Mouse (Mus musculus) heart, embryonic 13.5 days (tissue): Measurements from ENCODE around the gene Gm21954. TPM values are rescaled to one million over a fixed set of nuclear protein-coding genes. Genes with fewer than 3 reads are reported as not detected.

Experiments used
- ATAC-seq: fragments of 200-750 bp; cut with Nextera tagmentation; 2 replicates; pipeline ENCODE4 v1.8.0; 2017; ENCODE audit warnings: moderate TSS enrichment; ENCODE audit not compliant: insufficient number of reproducible peaks, low FRiP score, low TSS enrichment; ENCODE audit errors: extremely low read depth
- H3K27ac ChIP-seq: fragments of 300-500 bp; sonication (generic); replicated peaks from 2 replicates; pipeline ENCODE4 v1.5.1; 2015; ENCODE audit warnings: moderate library complexity, mild to moderate bottlenecking, inconsistent platforms
- H3K27me3 ChIP-seq: fragments of 300-500 bp; sonication (generic); replicated peaks from 2 replicates; pipeline ENCODE4 v1.6.1; 2015; ENCODE audit warnings: mild to moderate bottlenecking, inconsistent platforms
- H3K36me3 ChIP-seq: fragments of 300-500 bp; sonication (generic); 2 replicates; pipeline ENCODE4 v1.6.1; 2015; ENCODE audit warnings: mild to moderate bottlenecking, inconsistent platforms
- H3K4me1 ChIP-seq: fragments of 300-500 bp; sonication (generic); 2 replicates; pipeline ENCODE4 v1.6.1; 2015; ENCODE audit warnings: inconsistent platforms
- H3K4me2 ChIP-seq: fragments of 300-500 bp; sonication (generic); 2 replicates; pipeline ENCODE4 v1.6.1; 2015; ENCODE audit warnings: inconsistent platforms, mild to moderate bottlenecking, moderate library complexity
- H3K4me3 ChIP-seq: fragments of 300-500 bp; sonication (generic); 2 replicates; pipeline ENCODE4 v1.5.1; 2015; ENCODE audit warnings: moderate library complexity, mild to moderate bottlenecking, inconsistent platforms
- H3K9ac ChIP-seq: fragments of 300-500 bp; sonication (generic); 2 replicates; pipeline ENCODE4 v1.6.1; 2015; ENCODE audit warnings: inconsistent platforms, mild to moderate bottlenecking, moderate library complexity
- H3K9me3 ChIP-seq: fragments of 300-500 bp; sonication (generic); 2 replicates; pipeline ENCODE4 v1.6.1; 2016; ENCODE audit warnings: inconsistent platforms
- WGBS: fragments of 180-500 bp; shearing (Covaris S2); methylation state at CpG from one replicate; pipeline ENCODE4 v1.1.7; 2015; ENCODE audit warnings: mixed read lengths; 5-methylcytosine and 5-hydroxymethylcytosine counted together
- polyA plus RNA-seq: library from polyadenylated mRNA; unstranded; fragments of >200 nt; fragmentation: Nextera tagmentation; extraction: Ambion mirVana; gene quantifications from 2 replicates; pipeline ENCODE4 v1.2.1, GENCODE M21; 2015

Gm21954 gene
- polyA plus RNA-seq, 1 experiment from 2014 or later, result not detected

DNA sequence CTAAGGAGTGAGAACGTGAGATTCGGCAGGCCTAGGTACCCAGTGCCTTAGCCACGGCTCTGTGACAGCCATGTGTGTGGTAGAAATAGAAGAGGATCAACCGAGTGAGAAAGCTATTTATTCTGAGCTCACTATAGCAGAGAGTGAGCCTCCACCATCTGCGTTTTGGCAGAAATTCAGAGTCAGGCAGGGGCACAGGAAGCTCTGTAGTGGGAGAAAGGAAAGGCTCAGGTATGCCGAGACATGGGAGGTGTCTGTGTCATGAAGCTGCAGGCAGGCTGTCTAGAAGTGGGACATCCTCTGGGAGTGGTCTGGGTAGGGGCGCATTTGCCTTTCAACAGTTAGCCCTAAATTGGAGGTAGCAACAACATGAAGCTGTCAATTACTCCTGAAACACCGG, 31.7 kb downstream of the Gm21954 start:
- Histone ChIP-seq H3K9ac (no peak overlapping the region), H3K9me3 (no peaks in the 10 kb centered on the region), H3K27ac (peak overlapping the region; percentile 39; the same call in 1 of the 2 replicates), H3K4me2 (no peak overlapping the region), H3K4me3 (no peak overlapping the region), H3K4me1 (peaks cover 12% of the 10 kb centered on the region), H3K27me3 (no peaks in the 10 kb centered on the region), H3K36me3 (no peaks in the 10 kb centered on the region)
- ATAC-seq, result no peak
- 39% methylated on average over 8 of the region's 8 CpGs for WGBS

DNA sequence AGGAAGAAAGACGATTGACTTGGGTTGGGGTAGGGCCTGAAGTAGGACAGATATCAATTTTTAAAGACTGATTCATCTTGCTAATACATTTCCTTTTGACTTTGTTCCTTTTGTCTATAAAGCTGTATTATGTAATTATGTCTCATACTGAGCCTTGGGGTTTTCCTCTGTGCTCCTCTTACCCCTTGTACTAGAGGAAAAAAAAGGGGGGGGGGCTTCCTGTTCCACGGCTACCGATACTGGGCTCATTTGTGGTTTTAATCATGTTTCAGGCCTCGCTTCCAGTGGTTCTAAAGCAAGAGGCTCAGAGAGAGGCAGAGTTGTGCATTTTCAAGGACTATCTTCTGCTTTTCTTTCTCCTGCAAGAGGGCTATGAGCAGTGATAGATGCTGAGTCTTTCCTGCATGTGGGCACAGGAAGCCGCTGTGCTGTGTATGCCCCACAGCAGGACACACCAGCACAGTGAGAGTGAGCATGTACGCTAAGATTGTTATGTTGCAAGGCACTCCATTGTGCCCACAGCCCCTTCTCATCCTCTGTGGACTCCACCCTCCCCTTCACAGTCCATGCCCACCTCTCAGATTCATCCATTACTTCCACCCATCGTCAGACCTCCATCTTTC, 33.1 kb downstream of the Gm21954 start:
- Histone ChIP-seq H3K9ac (no peak overlapping the region), H3K27me3 (no peaks in the 10 kb centered on the region), H3K36me3 (no peaks in the 10 kb centered on the region), H3K9me3 (no peaks in the 10 kb centered on the region), H3K4me2 (no peak overlapping the region), H3K4me3 (no peak overlapping the region), H3K4me1 (peaks cover 12% of the 10 kb centered on the region), H3K27ac (no peak overlapping the region)
- WGBS, result 79% methylated on average over 7 of the region's 7 CpGs
- no peak for ATAC-seq

GRCm38 (mm10) chr3:55434276-55434675, 37.7 kb downstream of the Gm21954 start:
- no peak overlapping the region for H3K9ac ChIP-seq
- no peak for ATAC-seq
- H3K36me3 ChIP-seq, result no peaks in the 10 kb centered on the region
- no peak overlapping the region for H3K27ac ChIP-seq
- WGBS, result 63% methylated on average over 1 of the region's 1 CpGs
- H3K4me3 ChIP-seq, result no peak overlapping the region
- no peaks in the 10 kb centered on the region for H3K27me3 ChIP-seq
- peaks cover 3% of the 10 kb centered on the region for H3K9me3 ChIP-seq
- no peaks in the 10 kb centered on the region for H3K4me1 ChIP-seq
- no peak overlapping the region for H3K4me2 ChIP-seq

DNA sequence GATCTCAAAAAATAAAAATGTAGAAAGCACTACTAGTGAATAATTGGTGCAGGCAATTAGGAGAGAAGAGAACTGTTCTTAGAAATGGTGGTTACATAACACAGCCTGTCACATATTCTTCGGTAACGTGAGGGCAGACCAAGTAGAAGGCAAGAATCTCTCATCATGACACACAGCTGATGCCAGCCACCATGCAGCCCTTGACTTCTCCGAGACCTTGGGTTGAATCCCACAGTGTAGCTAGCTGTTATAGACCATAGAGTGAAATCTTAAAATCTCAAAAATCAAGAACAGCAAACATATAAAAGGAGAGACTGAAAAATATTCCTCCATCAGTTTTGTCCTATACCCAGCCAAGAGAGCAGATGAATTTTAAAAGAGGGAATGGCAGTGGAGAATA, 40.8 kb downstream of the Gm21954 start:
- H3K9ac ChIP-seq, result no peak overlapping the region
- no peaks in the 10 kb centered on the region for H3K4me1 ChIP-seq
- WGBS, result 84% methylated on average over 3 of the region's 3 CpGs
- no peak overlapping the region for H3K4me2 ChIP-seq
- H3K27ac ChIP-seq, result no peak overlapping the region
- no peak overlapping the region for H3K4me3 ChIP-seq
- no peaks in the 10 kb centered on the region for H3K36me3 ChIP-seq
- ATAC-seq, result no peak
- H3K9me3 ChIP-seq, result peaks cover 3% of the 10 kb centered on the region
- no peaks in the 10 kb centered on the region for H3K27me3 ChIP-seq

DNA sequence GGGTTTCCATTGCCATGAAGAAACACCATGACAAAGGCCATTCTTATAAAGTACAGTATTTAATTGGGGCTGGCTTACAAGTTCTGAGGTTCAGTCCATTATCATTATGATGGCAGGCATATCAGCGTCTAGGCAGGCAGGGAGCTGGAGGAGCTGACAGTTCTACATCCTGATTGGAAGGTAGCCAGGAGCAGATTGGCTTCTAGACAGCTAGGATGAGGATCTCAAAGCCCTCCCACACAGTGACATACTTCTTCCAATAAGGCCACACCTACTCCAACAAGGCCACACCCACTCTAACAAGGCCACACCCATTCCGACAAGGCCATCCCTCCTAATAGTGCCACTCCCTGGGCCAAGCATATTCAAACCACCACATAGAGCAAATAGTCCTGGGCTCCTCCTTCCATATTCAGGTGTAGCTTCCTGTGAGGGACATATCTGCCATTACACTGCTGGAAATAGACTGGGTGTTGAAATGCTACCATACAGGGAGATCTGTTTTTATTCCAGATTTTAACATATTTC, 41.9 kb downstream of the Gm21954 start:
- ATAC-seq, result no peak
- no peaks in the 10 kb centered on the region for H3K27me3 ChIP-seq
- no peaks in the 10 kb centered on the region for H3K36me3 ChIP-seq
- no peak overlapping the region for H3K4me3 ChIP-seq
- WGBS, result 66% methylated on average over 2 of the region's 2 CpGs
- H3K4me1 ChIP-seq, result no peaks in the 10 kb centered on the region
- H3K27ac ChIP-seq, result no peak overlapping the region
- H3K9ac ChIP-seq, result no peak overlapping the region
- H3K9me3 ChIP-seq, result peaks cover 3% of the 10 kb centered on the region
- no peak overlapping the region for H3K4me2 ChIP-seq

DNA sequence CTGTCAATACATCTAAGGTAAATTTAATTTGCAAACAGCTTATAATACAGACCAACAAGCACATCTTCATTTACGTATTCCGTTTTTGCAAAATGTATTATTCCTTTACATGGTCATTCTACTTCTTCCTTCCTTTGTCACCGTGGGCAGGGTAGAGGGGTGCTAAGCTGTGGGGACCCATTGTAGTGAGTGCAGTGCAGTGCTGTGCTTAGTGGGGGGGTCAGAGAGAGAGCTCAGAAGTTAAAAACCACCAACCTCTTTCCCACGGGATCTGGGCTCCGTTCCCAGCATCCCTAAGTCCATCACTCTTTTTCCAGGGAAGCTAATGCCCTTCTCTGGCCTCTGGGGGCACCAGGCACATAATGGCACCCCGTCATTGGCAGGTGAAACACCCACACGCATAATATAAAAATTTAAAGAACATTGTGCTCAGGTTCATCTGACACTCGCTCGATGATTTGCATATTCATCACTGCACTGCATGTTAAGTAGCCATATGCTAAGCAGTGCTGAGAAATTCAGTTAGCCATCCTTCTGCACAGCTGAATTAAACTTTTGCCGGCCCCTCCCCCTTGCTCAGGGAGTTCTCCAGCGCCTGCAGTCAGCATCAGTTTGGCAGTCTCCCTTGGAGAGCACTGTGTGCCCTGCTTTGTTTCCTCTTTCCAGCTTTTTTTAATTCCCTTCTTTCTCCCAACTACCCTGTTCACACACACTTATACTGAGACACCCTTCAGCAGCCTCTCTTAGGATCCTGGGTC, 48.2 kb downstream of the Gm21954 start:
- peak overlapping the region; percentile 36; the same call in 1 of the 2 replicates for H3K4me2 ChIP-seq
- ATAC-seq, result no peak
- H3K4me3 ChIP-seq, result no peak overlapping the region
- H3K36me3 ChIP-seq, result no peaks in the 10 kb centered on the region
- no peak overlapping the region for H3K9ac ChIP-seq
- no peaks in the 10 kb centered on the region for H3K27me3 ChIP-seq
- no peaks in the 10 kb centered on the region for H3K9me3 ChIP-seq
- no peak overlapping the region for H3K27ac ChIP-seq
- WGBS, result 37% methylated on average over 11 of the region's 11 CpGs
- H3K4me1 ChIP-seq, result peaks cover 15% of the 10 kb centered on the region

DNA sequence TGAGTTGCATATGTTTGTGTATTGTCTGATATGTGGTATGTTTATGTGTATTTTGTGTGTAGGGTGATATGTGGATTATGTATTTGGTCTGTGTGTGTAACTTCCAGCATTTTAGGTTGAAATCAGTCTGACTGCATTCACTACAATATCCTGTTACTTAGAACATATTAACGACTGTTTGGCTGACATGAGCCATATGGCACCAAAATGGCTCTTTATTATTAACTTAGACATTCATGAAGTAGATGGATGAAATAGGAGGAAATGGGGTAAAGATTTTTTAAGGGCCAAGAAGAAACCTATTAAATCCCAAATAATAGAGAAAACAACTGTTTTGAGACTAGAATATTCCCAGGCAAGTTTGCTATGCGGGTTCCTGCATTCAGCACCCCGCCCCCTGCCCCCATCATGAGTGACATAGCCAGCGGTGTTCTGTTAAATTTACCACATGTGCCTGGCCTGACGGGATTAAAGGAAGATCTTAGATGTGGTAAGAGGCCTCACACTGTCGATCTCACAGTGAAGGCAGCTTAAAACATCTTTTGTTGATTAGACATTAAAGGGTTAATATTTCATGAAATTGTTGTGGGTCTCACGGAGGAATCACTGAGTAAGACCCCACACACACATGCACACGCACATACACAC, 51.5 kb downstream of the Gm21954 start:
- Histone ChIP-seq H3K36me3 (no peaks in the 10 kb centered on the region), H3K27me3 (no peaks in the 10 kb centered on the region), H3K4me2 (no peak overlapping the region), H3K4me1 (peaks cover 24% of the 10 kb centered on the region), H3K9ac (no peak overlapping the region), H3K9me3 (no peaks in the 10 kb centered on the region), H3K4me3 (no peak overlapping the region), H3K27ac (no peak overlapping the region)
- WGBS, result 57% methylated on average over 8 of the region's 8 CpGs
- no peak for ATAC-seq

GRCm38 (mm10) chr3:55419334-55419733, 52.7 kb downstream of the Gm21954 start:
- no peak overlapping the region for H3K9ac ChIP-seq
- no peak for ATAC-seq
- 0 out of 2 replicates have a peak overlapping the region, but pooled peaks have one; percentile 15 for H3K27ac ChIP-seq
- H3K9me3 ChIP-seq, result no peaks in the 10 kb centered on the region
- no peak overlapping the region for H3K4me3 ChIP-seq
- peaks cover 35% of the 10 kb centered on the region for H3K4me1 ChIP-seq
- no peaks in the 10 kb centered on the region for H3K36me3 ChIP-seq
- 28% methylated on average over 3 of the region's 3 CpGs for WGBS
- peak overlapping the region; percentile 24 for H3K4me2 ChIP-seq
- no peaks in the 10 kb centered on the region for H3K27me3 ChIP-seq

DNA sequence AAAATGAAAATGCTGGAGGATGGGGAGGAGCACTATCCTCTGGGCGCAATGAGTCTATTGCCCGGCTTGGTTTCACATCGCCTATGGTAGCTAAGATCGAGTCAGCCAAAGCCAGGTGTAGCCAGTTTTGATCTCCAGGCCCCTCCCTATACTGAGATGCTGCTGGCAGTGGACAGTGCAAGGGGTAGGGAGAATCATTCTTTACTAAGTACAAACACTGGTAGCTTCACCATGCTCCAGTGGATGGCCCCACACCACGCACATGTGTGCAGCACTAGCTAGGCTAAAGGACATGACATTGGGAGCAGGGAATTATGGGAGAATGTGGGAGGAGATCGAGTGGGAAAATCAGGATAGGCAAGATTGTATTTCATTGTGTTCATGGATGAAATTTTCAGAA, 53.2 kb downstream of the Gm21954 start:
- H3K27ac ChIP-seq, result no peak overlapping the region
- no peak for ATAC-seq
- H3K4me3 ChIP-seq, result no peak overlapping the region
- no peaks in the 10 kb centered on the region for H3K27me3 ChIP-seq
- no peaks in the 10 kb centered on the region for H3K9me3 ChIP-seq
- WGBS, result 71% methylated on average over 6 of the region's 6 CpGs
- peaks cover 32% of the 10 kb centered on the region for H3K4me1 ChIP-seq
- H3K36me3 ChIP-seq, result no peaks in the 10 kb centered on the region
- no peak overlapping the region for H3K9ac ChIP-seq
- peak overlapping the region; percentile 24; the same call in 1 of the 2 replicates for H3K4me2 ChIP-seq

DNA sequence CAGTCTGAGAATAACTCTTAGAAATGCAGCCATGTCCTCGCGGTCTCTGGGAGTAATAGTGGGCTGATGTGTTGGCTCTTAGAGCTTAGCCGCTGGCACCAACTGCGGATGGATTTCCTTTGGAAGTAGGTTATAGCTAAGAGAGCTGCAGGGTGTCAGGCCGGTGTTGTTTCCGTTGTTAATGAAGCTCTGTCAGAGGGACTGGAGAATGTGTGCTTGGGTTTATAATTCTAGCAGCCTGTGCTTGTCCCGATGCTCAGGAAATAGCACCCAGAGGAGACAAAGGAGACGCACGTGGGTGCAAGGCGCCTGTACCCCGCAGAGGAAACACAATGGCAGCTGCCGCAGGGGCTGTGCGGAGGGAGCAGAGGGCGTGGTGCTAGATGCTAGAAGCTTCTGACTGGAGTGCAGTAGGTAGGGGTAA, 56.5 kb downstream of the Gm21954 start:
- peak overlapping the region; percentile 34; the same call in 1 of the 2 replicates for H3K9ac ChIP-seq
- no peak overlapping the region for H3K27ac ChIP-seq
- H3K27me3 ChIP-seq, result no peaks in the 10 kb centered on the region
- no peaks in the 10 kb centered on the region for H3K9me3 ChIP-seq
- peak overlapping the region; percentile 30 for H3K4me3 ChIP-seq
- WGBS, result 27% methylated on average over 14 of the region's 14 CpGs
- H3K4me2 ChIP-seq, result peak overlapping the region; percentile 53
- H3K36me3 ChIP-seq, result no peaks in the 10 kb centered on the region; the same call in 1 of the 2 replicates
- peaks cover 29% of the 10 kb centered on the region for H3K4me1 ChIP-seq
- ATAC-seq, result no peak
